Mouse (Mus musculus): ENCODE measurements around the gene Cox5b.
A peak's percentile ranks its signal among the peaks of the same experiment; 100 is the strongest.

The Cox5b gene

GRCm38 (mm10) chr1:36683810-36684467 lies 7.3 kb upstream of the Cox5b start:
- peak; percentile 44 for DNase-seq (ENCODE audit: extremely low spot score, low read depth, low spot score)

DNA sequence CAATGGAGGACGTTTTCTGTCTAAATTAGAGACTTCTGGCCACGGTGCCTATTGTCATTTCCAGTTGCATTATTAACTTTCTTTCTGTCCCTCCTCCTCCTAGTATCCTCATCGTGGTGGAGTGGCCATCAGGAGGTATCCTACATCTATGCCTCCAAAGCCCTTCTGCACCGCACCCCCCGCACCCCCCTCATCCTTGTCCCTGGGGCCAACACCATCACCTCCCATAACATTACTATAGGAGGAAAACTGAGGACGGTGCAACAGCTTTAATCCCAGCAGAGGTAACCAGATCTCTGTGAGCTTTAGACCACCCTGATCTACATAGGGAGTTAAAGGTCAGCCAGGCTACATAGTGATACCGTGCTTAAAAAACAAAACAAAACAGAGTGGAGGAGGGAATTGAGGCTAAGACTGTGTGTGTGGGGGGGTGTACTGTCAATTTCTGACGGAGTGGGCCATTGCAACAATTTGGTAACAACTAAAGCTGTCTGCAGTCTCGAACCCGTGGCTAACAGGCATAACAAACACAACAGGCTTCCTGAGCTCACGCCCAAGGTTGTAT lies 496 bp upstream of the Cox5b start:
- no peak for DNase-seq (ENCODE audit: extremely low spot score, low read depth, low spot score)

GRCm38 (mm10) chr1:36694871-36695270 lies 3.6 kb downstream of the Cox5b start:
- no peak for DNase-seq (ENCODE audit: extremely low spot score, low read depth, low spot score)

DNA sequence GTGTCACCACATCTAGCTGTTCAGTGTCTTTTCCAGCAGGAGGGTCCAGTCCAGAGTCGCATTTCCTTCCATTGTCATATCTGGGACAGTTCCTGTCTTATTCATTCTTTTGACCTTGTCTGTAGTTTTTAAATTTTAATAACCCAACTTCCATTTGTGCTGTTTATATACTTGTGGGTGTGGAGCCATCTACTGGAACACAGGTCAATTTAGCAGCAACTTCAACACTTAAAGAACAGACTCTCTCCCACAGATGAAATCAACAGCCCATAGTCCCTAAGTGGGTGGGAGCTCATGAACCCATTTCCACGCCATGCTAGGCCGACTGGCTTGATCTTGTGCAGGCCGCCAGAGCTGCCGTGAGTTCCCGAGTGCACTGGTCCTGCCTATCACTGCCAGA lies 5.2 kb downstream of the Cox5b start:
- no peak for DNase-seq (ENCODE audit: extremely low spot score, low read depth, low spot score)

DNA sequence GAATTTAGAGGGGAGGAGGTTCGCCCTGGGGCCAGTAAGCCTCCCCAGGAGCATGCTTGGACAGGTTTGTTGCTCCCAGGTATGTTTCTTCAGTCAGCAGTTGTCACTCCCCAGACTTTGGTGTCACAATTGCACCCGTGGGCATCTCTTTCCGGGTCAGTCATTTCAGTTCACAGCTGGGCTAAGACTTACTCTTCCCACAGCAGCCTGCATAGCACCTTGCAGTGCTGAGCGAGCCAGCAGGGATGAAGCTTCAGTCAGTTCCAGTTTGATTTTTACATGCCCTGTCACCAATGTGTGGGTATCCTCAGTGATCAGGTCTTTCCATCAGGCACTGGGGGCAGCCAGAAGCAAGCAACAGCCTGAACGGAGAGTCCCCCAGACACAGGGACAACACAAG lies 5.8 kb downstream of the Cox5b start:
- DNase-seq (ENCODE audit: extremely low spot score, low read depth, low spot score): no peak

DNA sequence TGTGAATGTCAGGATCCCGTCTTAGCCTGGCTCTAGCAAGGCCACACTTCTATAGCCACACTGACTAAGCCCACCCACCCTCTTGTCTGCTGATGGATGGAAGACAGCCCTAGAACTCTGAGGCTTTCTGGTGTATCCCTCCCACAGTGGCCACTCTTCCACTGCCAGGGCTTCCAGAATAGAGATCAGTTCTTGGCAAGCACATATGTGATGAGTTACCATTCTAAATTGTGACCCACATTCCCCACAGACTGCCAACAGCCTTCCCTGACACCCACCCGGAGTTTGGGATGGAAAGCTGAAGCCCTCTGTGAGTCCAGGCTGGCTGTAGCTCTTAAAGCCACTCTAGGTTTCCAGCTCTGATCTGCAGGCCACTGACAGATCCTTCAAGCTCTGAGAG lies 15.9 kb downstream of the Cox5b start:
- DNase-seq (ENCODE audit: extremely low spot score, low read depth, low spot score): no peak

DNA sequence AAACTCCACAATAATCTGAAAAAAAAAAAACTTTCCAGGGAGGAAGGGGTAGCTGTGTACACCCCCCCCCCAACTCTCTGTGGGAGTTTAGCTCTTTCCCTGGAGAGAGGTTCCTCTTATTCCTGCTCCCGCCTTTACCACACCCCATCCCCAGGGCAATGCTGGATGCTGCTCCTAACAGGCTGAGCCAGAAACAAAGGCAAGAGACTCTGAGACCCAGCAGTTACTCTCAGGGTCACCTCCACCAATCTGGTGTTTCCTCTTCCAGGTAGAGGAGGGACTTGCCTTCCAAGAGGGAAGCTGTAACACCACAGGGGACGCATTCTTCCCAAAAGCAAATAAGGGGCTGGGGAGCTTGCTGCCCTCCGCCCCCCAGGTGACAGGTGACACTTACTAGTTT lies 16.5 kb downstream of the Cox5b start:
- DNase-seq (ENCODE audit: extremely low spot score, low read depth, low spot score): no peak

GRCm38 (mm10) chr1:36708626-36709025 lies 17.4 kb downstream of the Cox5b start:
- DNase-seq (ENCODE audit: extremely low spot score, low read depth, low spot score): no peak

DNA sequence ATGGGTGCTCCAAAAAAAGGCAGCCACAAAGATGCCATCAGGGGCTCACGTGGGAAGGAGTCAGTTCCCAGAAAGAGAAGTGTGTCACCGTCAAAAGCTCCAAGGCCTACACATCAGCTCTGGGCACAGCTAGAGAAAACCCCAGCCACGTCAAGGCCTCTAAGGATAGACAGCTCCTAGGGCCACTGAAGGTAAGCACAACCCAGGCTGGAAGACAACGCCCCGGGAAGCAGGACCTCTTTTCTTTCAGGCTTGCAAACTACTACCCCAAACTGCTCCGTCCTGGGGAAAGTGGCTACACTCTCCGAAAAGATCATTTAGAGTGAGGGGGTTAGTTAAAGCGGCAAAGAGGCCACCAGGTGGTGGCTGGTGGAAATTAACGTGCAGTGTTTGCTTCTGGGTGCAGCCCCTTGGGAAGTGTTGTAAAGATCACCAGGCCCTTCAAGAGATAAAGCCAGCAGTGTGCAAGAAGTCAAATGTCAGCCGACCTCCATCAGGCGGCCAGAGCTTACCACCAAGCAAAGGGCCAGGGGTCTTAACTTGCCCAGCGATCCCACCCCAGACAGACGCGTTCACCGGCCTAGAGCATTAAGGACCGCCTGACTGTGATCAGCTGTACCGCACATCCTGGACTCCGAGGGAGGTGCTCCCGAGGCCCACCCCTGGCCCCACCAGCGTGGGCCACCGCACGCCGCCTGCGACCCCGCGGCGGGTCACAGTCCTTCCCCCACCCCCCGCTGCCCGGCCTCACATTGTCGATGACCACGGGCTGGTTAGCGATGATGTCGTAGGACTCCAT lies 18.0 kb downstream of the Cox5b start:
- DNase-seq (ENCODE audit: extremely low spot score, low read depth, low spot score): no peak

- DNase-seq (ENCODE audit: extremely low spot score, low read depth, low spot score): peak; percentile 84
Measured at GRCm38 (mm10) chr1:36709854-36710280, 18.6 kb downstream of the Cox5b start, which contains the start of gene 4933424G06Rik. TSS of gene 4933424G06Rik (plus strand) at chr1:36710149.

DNA sequence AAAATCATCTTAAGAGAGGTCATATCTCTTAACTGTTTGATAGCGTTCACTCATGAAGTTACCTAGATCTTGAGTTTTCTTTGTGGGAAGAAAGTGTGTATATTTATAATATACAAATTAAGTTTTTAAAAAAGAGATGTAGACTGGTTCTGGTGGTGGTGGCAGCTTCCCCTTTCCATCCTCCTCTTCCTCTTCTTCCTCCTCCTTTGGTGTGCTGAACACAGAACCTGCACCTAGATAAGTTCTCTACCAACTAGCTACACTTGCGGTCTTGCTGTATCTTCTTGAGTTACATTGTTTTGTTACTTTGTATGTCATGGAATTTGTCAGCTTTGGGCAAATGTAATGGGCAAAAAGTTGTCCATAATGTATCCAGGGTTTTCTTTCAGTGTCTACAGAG lies 19.9 kb downstream of the Cox5b start:
- no peak for DNase-seq (ENCODE audit: extremely low spot score, low read depth, low spot score)

DNA sequence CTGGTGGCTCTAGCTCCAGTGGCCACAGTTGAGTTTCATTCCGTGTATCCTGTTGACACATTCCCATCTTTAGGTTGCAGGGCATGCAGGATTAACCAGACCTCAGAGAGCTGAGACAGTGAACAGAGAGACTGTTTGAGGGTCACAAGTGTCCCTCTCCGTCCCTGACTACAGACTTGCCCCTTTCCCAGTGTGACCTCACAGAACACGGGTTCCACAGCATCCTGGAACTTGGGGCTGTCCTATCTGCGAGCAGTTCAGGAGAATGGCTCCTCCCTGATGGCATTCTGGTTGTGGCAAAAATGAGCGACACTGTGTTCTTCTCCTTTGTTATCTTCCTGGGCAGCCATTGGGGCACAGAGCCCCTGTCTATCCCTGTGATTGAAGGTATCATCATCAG lies 23.1 kb downstream of the Cox5b start, which contains the start of gene Actr1b:
Gene Actr1b (minus strand): TSS at position 112 of the 400 bp plus-strand sequence.
- DNase-seq (ENCODE audit: extremely low spot score, low read depth, low spot score): no peak

DNA sequence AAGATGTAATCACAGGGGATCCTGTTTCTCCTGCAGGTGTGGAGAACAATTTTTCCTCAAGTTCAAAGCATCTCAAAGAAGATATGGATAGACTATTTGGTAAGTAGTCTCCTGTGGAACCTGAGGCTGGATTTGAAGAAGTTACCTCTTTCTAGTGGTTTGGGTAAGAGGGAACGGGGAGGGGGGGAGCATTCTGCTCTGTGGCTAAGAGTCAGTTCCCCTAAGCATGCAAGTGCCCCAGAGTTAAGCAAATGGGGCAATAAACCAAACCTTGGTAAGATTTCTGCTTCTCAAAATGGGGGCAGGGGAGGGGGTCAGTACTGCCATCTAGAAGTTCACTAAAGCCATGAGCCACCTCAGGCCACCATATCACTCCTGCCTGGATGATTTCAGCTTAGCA lies 27.5 kb downstream of the Cox5b start:
- DNase-seq (ENCODE audit: extremely low spot score, low read depth, low spot score): no peak

- peak; percentile 52 for DNase-seq (ENCODE audit: extremely low spot score, low read depth, low spot score)
Measured at GRCm38 (mm10) chr1:36723146-36724056, 32.2 kb downstream of the Cox5b start.

DNA sequence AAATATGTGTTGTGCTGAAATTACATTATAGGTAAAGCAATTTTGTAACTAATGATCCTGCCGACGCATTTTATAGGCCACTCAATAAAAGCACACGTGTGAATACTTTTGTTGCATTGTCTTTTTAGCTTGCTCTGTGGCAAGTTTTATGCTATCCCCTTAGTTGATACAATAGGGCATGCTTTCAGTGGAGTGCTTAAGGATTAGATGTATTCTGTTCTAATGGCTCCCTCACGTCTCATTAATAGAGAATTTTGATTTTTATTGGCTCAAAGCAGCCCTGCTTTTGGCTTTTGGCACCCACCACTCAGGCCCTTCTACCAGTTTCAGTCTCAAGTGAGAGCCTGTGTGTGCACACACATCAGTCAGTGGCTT lies 32.8 kb downstream of the Cox5b start:
- no peak for DNase-seq (ENCODE audit: extremely low spot score, low read depth, low spot score)

GRCm38 (mm10) chr1:36737300-36737699 lies 46.1 kb downstream of the Cox5b start:
- peak; percentile 69 for DNase-seq (ENCODE audit: extremely low spot score, low read depth, low spot score)

DNA sequence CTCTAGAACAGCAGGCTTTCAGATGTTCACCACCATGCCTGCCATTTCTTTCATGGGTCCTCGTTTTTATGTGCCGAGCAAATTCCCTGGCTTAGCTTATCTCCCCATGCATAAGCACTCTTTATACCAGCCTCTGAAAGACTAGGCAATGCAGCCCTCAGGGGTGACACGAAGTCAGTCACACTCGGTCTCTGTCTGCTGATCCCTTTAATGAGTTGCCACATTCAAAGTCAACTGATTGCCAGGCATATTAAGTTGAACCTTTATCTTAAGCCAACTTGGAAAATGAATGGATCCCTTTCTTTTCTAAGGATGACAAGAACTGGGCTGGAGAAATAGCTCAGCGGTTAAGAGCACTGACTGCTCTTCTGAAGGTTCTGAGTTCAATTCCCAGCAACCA lies 48.0 kb downstream of the Cox5b start:
- no peak for DNase-seq (ENCODE audit: extremely low spot score, low read depth, low spot score)

- no peak for DNase-seq (ENCODE audit: extremely low spot score, low read depth, low spot score)
Measured at GRCm38 (mm10) chr1:36743046-36743445, 51.8 kb downstream of the Cox5b start.

Measured in hindlimb bud, embryonic 11.5 days (tissue).